Mouse (Mus musculus) left cerebral cortex, postnatal 25 days (tissue): ENCODE data around the gene Pyroxd1. TPM values are rescaled to one million over a fixed set of nuclear protein-coding genes. Genes with fewer than 3 reads are reported as not detected.

ENCODE experiments used
- total RNA-seq, 2 experiments: library from RNA; stranded (reverse); gene quantifications; 2 replicates each; pipeline ENCODE4 v1.2.3; 2021

Gene Pyroxd1
- total RNA-seq, 2 experiments from 2014 or later, result 13.6 to 15.1 TPM

Other genes with a start within 250 kb of the Pyroxd1 start
- not detected for gene Slco1a6, start 137.1 kb upstream of the Pyroxd1 start, total RNA-seq
- gene Iapp, start 47.2 kb upstream of the Pyroxd1 start, total RNA-seq, result not detected
- under 1 TPM in 1 of 2 experiments, not detected in 1; 0.16 TPM for gene Slco1a5, start 22.7 kb upstream of the Pyroxd1 start, total RNA-seq
- 10 to 100 TPM; 19.9 to 20.2 TPM for gene Recql, start 41.4 kb downstream of the Pyroxd1 start, total RNA-seq
- gene Golt1b, start 41.6 kb downstream of the Pyroxd1 start, total RNA-seq, result 10 to 100 TPM; 33.5 to 34.8 TPM
- 1 to 10 TPM; 1.6 to 2.6 TPM for gene Spx, start 67.8 kb downstream of the Pyroxd1 start, total RNA-seq
- not detected for gene Gys2, start 127.5 kb downstream of the Pyroxd1 start, total RNA-seq
- 100 to 1,000 TPM; 832 to 838 TPM for gene Ldhb, start 162.3 kb downstream of the Pyroxd1 start, total RNA-seq
- gene Kcnj8, start 226.0 kb downstream of the Pyroxd1 start, total RNA-seq, result 1 to 10 TPM; 2.0 to 3.0 TPM